Mouse (Mus musculus): ENCODE data around the gene Lrba. TPM values are rescaled to one million over a fixed set of nuclear protein-coding genes. Genes with fewer than 3 reads are reported as not detected.
A peak's percentile ranks its signal among the peaks of the same experiment; 100 is the strongest.

Lrba gene
- 10 to 100 TPM; 17.6 to 20.4 TPM for total RNA-seq (2021)
- long read RNA-seq, experiment 1, partial matches to known transcripts, result 6 of 14 reads
- long read RNA-seq, experiment 1, other reads (novel, unspliced or antisense), result 8 of 14 reads
- long read RNA-seq, experiment 2, partial matches to known transcripts, result 4 of 11 reads
- long read RNA-seq, experiment 2, other reads (novel, unspliced or antisense), result 7 of 11 reads

GRCm38 (mm10) chr3:86224564-86225421 is at the start of gene Lrba:
TSS of gene Lrba (plus strand) at chr3:86224680.
- DNase-seq, result peak; percentile 67

- DNase-seq, result no peak
These were observed 44.8 kb upstream of the Lrba start for GRCm38 (mm10) chr3:86179714-86180113.

GRCm38 (mm10) chr3:86181107-86181506 is 43.4 kb upstream of the Lrba start:
- DNase-seq, result no peak

- no peak for DNase-seq
These were observed 39.9 kb upstream of the Lrba start for GRCm38 (mm10) chr3:86184546-86184945.

GRCm38 (mm10) chr3:86187736-86188389 is 36.6 kb upstream of the Lrba start:
- DNase-seq, result no peak

GRCm38 (mm10) chr3:86195981-86196380 is 28.5 kb upstream of the Lrba start:
- DNase-seq, result no peak

GRCm38 (mm10) chr3:86196471-86196870 is 28.0 kb upstream of the Lrba start:
- DNase-seq, result no peak

- DNase-seq, result no peak
These were observed 22.8 kb upstream of the Lrba start for GRCm38 (mm10) chr3:86201645-86202175.

GRCm38 (mm10) chr3:86202449-86202848 is 22.0 kb upstream of the Lrba start:
- no peak for DNase-seq

- DNase-seq, result no peak
These were observed 19.7 kb upstream of the Lrba start for GRCm38 (mm10) chr3:86204608-86205358.

GRCm38 (mm10) chr3:86206556-86206955 is 17.9 kb upstream of the Lrba start:
- DNase-seq, result no peak

- DNase-seq, result no peak
These were observed 14.1 kb upstream of the Lrba start for GRCm38 (mm10) chr3:86210267-86210939.

GRCm38 (mm10) chr3:86210959-86211358 is 13.5 kb upstream of the Lrba start:
- no peak for DNase-seq

- no peak for DNase-seq
These were observed 10.2 kb upstream of the Lrba start for GRCm38 (mm10) chr3:86214248-86214647.

- DNase-seq, result peak; percentile 86
These were observed 706 bp upstream of the Lrba start for GRCm38 (mm10) chr3:86223634-86224313.

- DNase-seq, result no peak
These were observed 241 bp upstream of the Lrba start for GRCm38 (mm10) chr3:86224314-86224563.

GRCm38 (mm10) chr3:86231532-86232086 is 7.1 kb downstream of the Lrba start:
- no peak for DNase-seq

GRCm38 (mm10) chr3:86247193-86247592 is 22.7 kb downstream of the Lrba start:
- DNase-seq, result no peak

GRCm38 (mm10) chr3:86251212-86251611 is 26.7 kb downstream of the Lrba start:
- no peak for DNase-seq

GRCm38 (mm10) chr3:86252588-86252987 is 28.1 kb downstream of the Lrba start:
- no peak for DNase-seq

- no peak for DNase-seq
These were observed 28.6 kb downstream of the Lrba start for GRCm38 (mm10) chr3:86253071-86253470.

All from gastrocnemius, postnatal 25 days (tissue).